In the genomic region with DNA sequence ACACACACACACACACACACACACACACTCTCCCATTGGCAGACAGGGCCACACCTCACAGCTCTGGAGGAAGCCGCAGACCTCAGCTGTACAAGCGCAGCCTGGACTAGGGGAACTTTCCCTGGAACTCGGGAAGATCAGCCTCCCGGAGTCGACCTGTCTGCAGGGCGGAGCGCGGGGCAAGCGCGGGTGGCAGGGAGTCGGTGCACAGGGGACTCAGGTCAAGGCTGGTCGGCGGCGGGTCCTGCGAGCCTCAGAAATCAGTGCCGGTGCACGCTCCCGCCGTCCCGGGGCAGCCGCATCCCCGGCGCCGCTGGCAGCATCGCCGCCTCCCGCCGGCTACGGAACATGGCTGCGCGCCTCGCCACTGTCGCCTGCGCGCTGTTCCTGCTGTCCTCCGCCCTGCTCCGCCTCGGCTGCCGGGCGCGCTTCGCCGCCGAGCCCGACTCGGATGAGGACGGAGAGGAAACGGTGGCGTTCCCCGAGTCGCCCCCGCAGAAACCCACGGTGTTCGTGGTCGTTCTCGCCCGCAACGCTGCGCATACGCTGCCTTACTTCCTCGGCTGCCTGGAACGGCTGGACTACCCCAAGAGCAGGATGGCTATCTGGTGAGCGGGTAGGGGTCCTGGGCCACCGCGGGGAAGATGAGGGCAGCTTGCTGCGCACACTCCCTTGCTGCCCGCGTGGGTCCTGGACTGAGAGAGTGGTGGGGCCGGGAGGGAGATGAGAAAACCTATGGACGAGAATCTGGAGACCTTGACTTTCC, we compare ENCODE assay signal across 8 mouse cellular contexts. TPM values are rescaled to one million over a fixed set of nuclear protein-coding genes. Genes with fewer than 3 reads are reported as not detected.
DNase-seq lines count a peak whose midpoint lies in the region; ATAC-seq lines count a peak whose summit lies in the region.

A gene (plus strand): TSS at position 41 of the 766 bp plus-strand sequence.

- no peaks in the 10 kb centered on the region for H3K9me3 ChIP-seq in hindbrain, embryonic 11.5 days (ENCODE audit: control insufficient read depth, low read length)
- peaks cover 5% of the 10 kb centered on the region for H3K9me3 ChIP-seq in lung, embryonic 16.5 days (ENCODE audit: control insufficient read depth, low read length)

- peak; percentile 89 for ATAC-seq in hindbrain, embryonic 11.5 days (ENCODE audit: low FRiP score)
- ATAC-seq in lung, embryonic 16.5 days (ENCODE audit: low read depth): peak; percentile 81

- H3K27ac ChIP-seq in hindbrain, embryonic 11.5 days (ENCODE audit: low read depth, low read length): no peak within 1 kb of the TSS
- no peak within 1 kb of the TSS for H3K27ac ChIP-seq in lung, embryonic 16.5 days (ENCODE audit: low read length)

- H3K27me3 ChIP-seq in hindbrain, embryonic 11.5 days (ENCODE audit: control insufficient read depth, insufficient read depth, low read length): 0 out of 2 replicates have a peak, but pooled peaks cover 2% of the 10 kb centered on the region
- peaks cover 7% of the 10 kb centered on the region for H3K27me3 ChIP-seq in lung, embryonic 16.5 days (ENCODE audit: control insufficient read depth, insufficient read depth, low read depth, low read length)

- H3K9ac ChIP-seq in hindbrain, embryonic 11.5 days (ENCODE audit: low read depth, low read length): peak within 1 kb of the TSS; percentile 73
- H3K9ac ChIP-seq in lung, embryonic 16.5 days (ENCODE audit: low read length): peak within 1 kb of the TSS; percentile 68

- H3K4me3 ChIP-seq in hindbrain, embryonic 11.5 days (ENCODE audit: low read depth, low read length): peak within 1 kb of the TSS; percentile 65
- H3K4me3 ChIP-seq in lung, embryonic 16.5 days (ENCODE audit: low read length): peak within 1 kb of the TSS; percentile 63

- WGBS in hindbrain, embryonic 11.5 days: under 1% methylated on average over 70 of the region's 70 CpGs
- under 1% methylated on average over 55 of the region's 70 CpGs for WGBS in lung, embryonic 16.5 days

- DNase-seq in T-cell, adult 2 months (ENCODE audit: low spot score): peak; percentile 14
- peak; percentile 24 for DNase-seq in cerebellum, adult 9-11 months
- DNase-seq in frontal cortex, postnatal 36 days (ENCODE audit: low spot score in 2 of 2): peak; percentile 55 to 57
- peak; percentile 76 for DNase-seq in hindbrain, embryonic 11.5 days (ENCODE audit: low spot score)
- peak; percentile 18 for DNase-seq in layer of hippocampus, adult 9-11 months
- DNase-seq in ovary, postnatal 10 days (ENCODE audit: low spot score): peak; percentile 10
- DNase-seq in urinary bladder, postnatal 36 days (ENCODE audit: low spot score in 2 of 2): peak; percentile 12 to 20

- peak within 1 kb of the TSS; percentile 93 for H3K4me2 ChIP-seq in hindbrain, embryonic 11.5 days (replicated peaks; ENCODE audit: low read depth, low read length)
- peak within 1 kb of the TSS; percentile 96 for H3K4me2 ChIP-seq in lung, embryonic 16.5 days (ENCODE audit: low read depth, low read length)

- H3K4me1 ChIP-seq in hindbrain, embryonic 11.5 days (replicated peaks; ENCODE audit: control insufficient read depth, insufficient read depth, low read length): peaks cover 2% of the 10 kb centered on the region; the same call in 1 of the 2 replicates
- no peaks in the 10 kb centered on the region; the same call in 1 of the 2 replicates for H3K4me1 ChIP-seq in lung, embryonic 16.5 days (replicated peaks; ENCODE audit: control insufficient read depth, insufficient read depth, low read length)

- no peaks in the 10 kb centered on the region for H3K36me3 ChIP-seq in hindbrain, embryonic 11.5 days (ENCODE audit: control insufficient read depth, insufficient read depth, low read length)
- no peaks in the 10 kb centered on the region for H3K36me3 ChIP-seq in lung, embryonic 16.5 days (ENCODE audit: control insufficient read depth, insufficient read depth, low read length)

RNA-seq across cellular contexts. Expression of the gene that starts here (rescaled TPM):
- polyA plus RNA-seq in hindbrain, embryonic 11.5 days (2014; fragmentation: Nextera tagmentation; extraction: Ambion mirVana): 1.7 and 2.7 TPM in 2 replicates
- polyA plus RNA-seq in lung, embryonic 16.5 days (2015; fragmentation: Nextera tagmentation; extraction: Ambion mirVana): 1.1 and 1.3 TPM in 2 replicates

Comparison
In these comparisons a context has a peak if more than half of its experiments do, and no peak if none do; other contexts are left out.
1. DNase-seq: peak in every context shown above with its lines; median percentile 76 in hindbrain, embryonic 11.5 days; 56 in frontal cortex, postnatal 36 days; 24 in cerebellum, adult 9-11 months; 18 in layer of hippocampus, adult 9-11 months; 16 in urinary bladder, postnatal 36 days; 14 in T-cell, adult 2 months; 10 in ovary, postnatal 10 days.